Mouse (Mus musculus) left cerebral cortex, postnatal 10 days (tissue): Measurements from ENCODE around the gene Olfr1040. TPM values are rescaled to one million over a fixed set of nuclear protein-coding genes. Genes with fewer than 3 reads are reported as not detected.
"Not testable (repeated sequence)": the region's sequence is repeated elsewhere in the genome, so short reads cannot be mapped to it uniquely, and the experiment has no call there.

Experiments used
- DNase-seq, 2 experiments: peaks; one replicate each; pipeline ENCODE4 v3.0.0; 2021 to 2022; ENCODE audit warnings: low spot score in 2 of 2, mixed read lengths in 1 of 2; ENCODE audit errors: extremely low spot score in 1 of 2
- intact Hi-C: fragments of 180-260 bp; cut with DNase I; formaldehyde crosslinking; loops from one replicate; pipeline ENCODE4 v1.15.1; 2025
- total RNA-seq, 2 experiments: library from RNA; stranded (reverse); gene quantifications; 2 replicates each; pipeline ENCODE4 v1.2.3; 2021

Olfr1040 gene
- not detected for total RNA-seq

GRCm38 (mm10) chr2:86146632-86147031 is at the start of gene Olfr1040:
Olfr1040 (minus strand) TSS chr2:86146732.
- intact Hi-C loops: no loop called here
- no peak for DNase-seq

GRCm38 (mm10) chr2:86195863-86196262 is 49.3 kb upstream of the Olfr1040 start:
- intact Hi-C loops: no loop called here
- DNase-seq: no peak

- no peak for DNase-seq
- intact Hi-C loops: no loop called here
Observed at GRCm38 (mm10) chr2:86185583-86185982, 39.1 kb upstream of the Olfr1040 start, which contains the start of gene Olfr52. Olfr52 (minus strand) TSS chr2:86185683.

- no peak for DNase-seq
- intact Hi-C loops: no loop called here
Observed at GRCm38 (mm10) chr2:86179950-86180349, 33.4 kb upstream of the Olfr1040 start.

- DNase-seq: no peak
- intact Hi-C loops: no loop called here
Observed at GRCm38 (mm10) chr2:86177720-86178119, 31.2 kb upstream of the Olfr1040 start, which contains the start of gene Olfr1044. Olfr1044 (minus strand) TSS chr2:86177820.

- DNase-seq, intact Hi-C loops: not testable (repeated sequence)
Observed at GRCm38 (mm10) chr2:86175422-86175821, 28.9 kb upstream of the Olfr1040 start.

- DNase-seq: no peak
- intact Hi-C loops: no loop called here
Observed at GRCm38 (mm10) chr2:86167422-86167821, 20.9 kb upstream of the Olfr1040 start, which contains the start of gene Olfr1043. Olfr1043 (minus strand) TSS chr2:86167522.

- intact Hi-C loops: no loop called here
- no peak for DNase-seq
Observed at GRCm38 (mm10) chr2:86161738-86162137, 15.2 kb upstream of the Olfr1040 start, which contains the start of gene Olfr1042. Olfr1042 (minus strand) TSS chr2:86161838.

- intact Hi-C loops: no loop called here
- no peak for DNase-seq
Observed at GRCm38 (mm10) chr2:86135828-86136227, 10.7 kb downstream of the Olfr1040 start, which contains the start of gene Olfr1039. Olfr1039 (minus strand) TSS chr2:86135928.

Other genes starting within 250 kb of the Olfr1040 start
- gene Olfr1024, start 241.7 kb downstream of the Olfr1040 start, total RNA-seq: not detected
- not detected for gene Olfr1025-ps1, start 231.5 kb downstream of the Olfr1040 start, total RNA-seq
- gene Olfr1026, start 225.2 kb downstream of the Olfr1040 start, total RNA-seq: not detected
- gene Olfr1028, start 196.3 kb downstream of the Olfr1040 start, total RNA-seq: not detected
- not detected for gene Olfr1029, start 172.8 kb downstream of the Olfr1040 start, total RNA-seq
- gene Olfr1030, start 167.5 kb downstream of the Olfr1040 start, total RNA-seq: not detected
- gene Olfr1031, start 156.4 kb downstream of the Olfr1040 start, total RNA-seq: not detected
- not detected for gene Olfr1032, start 141.2 kb downstream of the Olfr1040 start, total RNA-seq
- gene Olfr1033, start 126.1 kb downstream of the Olfr1040 start, total RNA-seq: not detected
- gene Olfr1034, start 100.9 kb downstream of the Olfr1040 start, total RNA-seq: not detected
- gene Olfr1036, start 72.7 kb downstream of the Olfr1040 start, total RNA-seq: not detected
- not detected for gene Olfr1037, start 59.3 kb downstream of the Olfr1040 start, total RNA-seq
- not detected for gene Olfr1039, start 10.8 kb downstream of the Olfr1040 start, total RNA-seq
- not detected for gene Olfr1042, start 15.1 kb upstream of the Olfr1040 start, total RNA-seq
- not detected for gene Olfr1043, start 20.8 kb upstream of the Olfr1040 start, total RNA-seq
- gene Olfr1044, start 31.1 kb upstream of the Olfr1040 start, total RNA-seq: not detected
- not detected for gene Olfr52, start 39.0 kb upstream of the Olfr1040 start, total RNA-seq
- not detected for gene Olfr1045, start 56.3 kb upstream of the Olfr1040 start, total RNA-seq
- not detected for gene Olfr1046, start 72.6 kb upstream of the Olfr1040 start, total RNA-seq
- not detected for gene Olfr1047, start 84.7 kb upstream of the Olfr1040 start, total RNA-seq
- gene Olfr1048, start 93.6 kb upstream of the Olfr1040 start, total RNA-seq: not detected
- not detected for gene Olfr1049, start 111.6 kb upstream of the Olfr1040 start, total RNA-seq
- not detected for gene Olfr1051, start 132.4 kb upstream of the Olfr1040 start, total RNA-seq
- gene Olfr1052, start 145.7 kb upstream of the Olfr1040 start, total RNA-seq: not detected
- gene Olfr1053, start 168.6 kb upstream of the Olfr1040 start, total RNA-seq: not detected
- not detected for gene Olfr1054, start 188.7 kb upstream of the Olfr1040 start, total RNA-seq
- not detected for gene Olfr1055, start 203.6 kb upstream of the Olfr1040 start, total RNA-seq
- not detected for gene Olfr1056, start 215.7 kb upstream of the Olfr1040 start, total RNA-seq
- not detected for gene Olfr1057, start 231.7 kb upstream of the Olfr1040 start, total RNA-seq
- not detected for gene Olfr1058, start 241.8 kb upstream of the Olfr1040 start, total RNA-seq